Mouse (Mus musculus): ENCODE results near the gene Mlxip. TPM values are rescaled to one million over a fixed set of nuclear protein-coding genes. Genes with fewer than 3 reads are reported as not detected.

The Mlxip gene
- polyA plus RNA-seq, 1 experiment from 2014 or later, result 17.3 TPM

DNA sequence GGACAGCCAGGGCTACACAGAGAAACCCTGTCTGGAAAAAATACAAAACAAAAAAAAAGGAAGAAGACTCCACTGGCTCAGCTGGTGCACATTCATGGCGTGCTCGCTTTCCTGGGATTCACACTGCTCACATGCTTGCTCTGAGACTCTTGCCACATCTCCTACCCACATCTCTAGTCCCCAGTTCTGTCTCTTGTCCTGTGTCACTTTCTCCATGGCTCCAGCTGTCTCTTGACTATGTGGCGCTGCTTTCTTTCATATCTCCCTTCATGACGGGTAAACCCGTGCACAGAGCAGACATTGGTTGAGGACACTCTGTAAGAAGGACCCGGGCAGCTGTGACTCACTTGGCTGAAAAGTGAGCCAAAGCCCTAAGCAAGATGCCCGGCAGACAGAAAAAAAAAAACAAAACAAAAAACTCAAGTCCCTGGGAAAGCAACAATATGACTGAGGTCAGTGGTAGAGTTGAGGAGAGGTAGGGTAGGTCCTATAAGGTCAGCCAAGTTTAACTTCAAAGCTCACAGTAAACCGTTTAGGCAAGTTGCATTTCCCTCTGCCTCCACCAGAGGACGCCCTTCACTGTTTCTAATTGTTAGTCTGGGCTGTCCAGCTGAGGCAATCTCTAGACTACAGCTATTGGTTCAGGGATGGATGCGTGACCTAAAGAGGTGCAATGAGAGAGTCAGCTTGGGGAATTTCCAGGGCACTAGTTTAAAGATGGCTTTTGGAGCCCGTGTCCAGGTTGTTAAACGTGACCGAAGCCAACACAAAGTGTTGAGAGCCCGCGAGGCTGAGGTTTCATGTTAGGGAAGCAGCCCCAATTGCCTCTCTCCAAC, 17.3 kb upstream of the Mlxip start:
- ATAC-seq (ENCODE audit: insufficient read depth, low FRiP score), result peak; percentile 65; the same call in 1 of the 2 replicates
- H3K4me3 ChIP-seq (replicated peaks; ENCODE audit: low read length), result no peak overlapping the region
- WGBS, result 63% methylated on average over 15 of the region's 15 CpGs
- peaks cover 5% of the 10 kb centered on the region; the same call in 1 of the 2 replicates for H3K27me3 ChIP-seq (ENCODE audit: control insufficient read depth, insufficient read depth, low read length)
- H3K4me1 ChIP-seq (ENCODE audit: control insufficient read depth, insufficient read depth, low read length), result peaks cover 24% of the 10 kb centered on the region; the same call in 1 of the 2 replicates
- no peaks in the 10 kb centered on the region for H3K9me3 ChIP-seq (replicated peaks; ENCODE audit: control insufficient read depth, low read length)
- no peak overlapping the region; the same call in 1 of the 2 replicates for H3K4me2 ChIP-seq (ENCODE audit: low read depth, low read length)
- H3K36me3 ChIP-seq (ENCODE audit: control insufficient read depth, insufficient read depth, low read length), result no peaks in the 10 kb centered on the region
- H3K9ac ChIP-seq (ENCODE audit: low read length), result no peak overlapping the region
- H3K27ac ChIP-seq (ENCODE audit: low read length), result peak overlapping the region; percentile 6; the same call in 1 of the 2 replicates

DNA sequence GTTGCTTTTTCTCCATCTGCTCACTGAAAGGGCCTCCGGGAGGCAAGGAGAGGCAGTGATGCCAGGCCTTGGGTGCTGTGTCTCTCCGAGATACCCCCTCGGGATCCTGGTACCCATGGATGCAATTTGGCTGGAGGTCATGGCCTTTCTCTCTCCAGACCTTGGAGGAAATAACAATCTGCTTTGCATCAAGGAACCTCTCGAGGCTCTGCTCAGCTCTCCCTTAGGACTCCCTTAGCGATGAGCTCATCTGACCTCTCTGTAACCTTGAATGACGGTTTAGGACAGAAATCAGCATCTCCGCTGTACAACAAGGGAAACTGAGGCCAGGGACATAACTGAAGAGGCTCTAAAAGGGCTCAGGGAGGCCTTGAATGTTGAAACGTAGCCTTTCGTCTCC, 15.9 kb upstream of the Mlxip start:
- 0 out of 2 replicates have a peak overlapping the region, but pooled peaks have one; percentile 11 for H3K9ac ChIP-seq (ENCODE audit: low read length)
- no peak overlapping the region for H3K27ac ChIP-seq (ENCODE audit: low read length)
- H3K4me2 ChIP-seq (ENCODE audit: low read depth, low read length), result no peak overlapping the region
- peaks cover 6% of the 10 kb centered on the region; the same call in 1 of the 2 replicates for H3K27me3 ChIP-seq (ENCODE audit: control insufficient read depth, insufficient read depth, low read length)
- peaks cover 24% of the 10 kb centered on the region; the same call in 1 of the 2 replicates for H3K4me1 ChIP-seq (ENCODE audit: control insufficient read depth, insufficient read depth, low read length)
- no peak for ATAC-seq (ENCODE audit: insufficient read depth, low FRiP score)
- no peak overlapping the region for H3K4me3 ChIP-seq (replicated peaks; ENCODE audit: low read length)
- H3K9me3 ChIP-seq (replicated peaks; ENCODE audit: control insufficient read depth, low read length), result no peaks in the 10 kb centered on the region
- 65% methylated on average over 9 of the region's 9 CpGs for WGBS
- no peaks in the 10 kb centered on the region for H3K36me3 ChIP-seq (ENCODE audit: control insufficient read depth, insufficient read depth, low read length)

DNA sequence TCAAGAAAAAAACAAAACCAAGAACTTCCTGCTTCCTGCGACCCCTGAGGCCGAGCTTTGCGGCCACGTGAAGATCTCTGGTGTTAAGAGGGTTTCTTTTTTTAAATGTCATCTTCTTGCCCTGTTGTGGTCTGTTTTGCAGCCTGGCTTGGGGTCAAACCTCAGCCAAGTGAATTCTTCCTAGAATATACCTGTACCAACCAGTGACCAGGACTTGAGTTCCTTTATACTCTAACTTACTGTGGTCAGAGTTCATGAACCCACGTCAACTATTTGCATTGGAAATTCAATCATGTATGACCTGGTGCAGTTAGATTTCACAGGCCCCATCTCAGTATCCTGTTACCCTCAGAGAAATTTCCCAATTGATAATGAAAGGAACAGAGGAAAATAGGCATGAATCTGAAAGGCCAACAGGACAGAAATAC, 15.1 kb upstream of the Mlxip start:
- no peaks in the 10 kb centered on the region for H3K9me3 ChIP-seq (replicated peaks; ENCODE audit: control insufficient read depth, low read length)
- no peaks in the 10 kb centered on the region for H3K36me3 ChIP-seq (ENCODE audit: control insufficient read depth, insufficient read depth, low read length)
- WGBS, result 60% methylated on average over 5 of the region's 5 CpGs
- no peak overlapping the region for H3K4me2 ChIP-seq (ENCODE audit: low read depth, low read length)
- no peak for ATAC-seq (ENCODE audit: insufficient read depth, low FRiP score)
- no peak overlapping the region for H3K4me3 ChIP-seq (replicated peaks; ENCODE audit: low read length)
- no peak overlapping the region for H3K27ac ChIP-seq (ENCODE audit: low read length)
- peaks cover 24% of the 10 kb centered on the region; the same call in 1 of the 2 replicates for H3K4me1 ChIP-seq (ENCODE audit: control insufficient read depth, insufficient read depth, low read length)
- H3K9ac ChIP-seq (ENCODE audit: low read length), result no peak overlapping the region
- peaks cover 6% of the 10 kb centered on the region; the same call in 1 of the 2 replicates for H3K27me3 ChIP-seq (ENCODE audit: control insufficient read depth, insufficient read depth, low read length)

DNA sequence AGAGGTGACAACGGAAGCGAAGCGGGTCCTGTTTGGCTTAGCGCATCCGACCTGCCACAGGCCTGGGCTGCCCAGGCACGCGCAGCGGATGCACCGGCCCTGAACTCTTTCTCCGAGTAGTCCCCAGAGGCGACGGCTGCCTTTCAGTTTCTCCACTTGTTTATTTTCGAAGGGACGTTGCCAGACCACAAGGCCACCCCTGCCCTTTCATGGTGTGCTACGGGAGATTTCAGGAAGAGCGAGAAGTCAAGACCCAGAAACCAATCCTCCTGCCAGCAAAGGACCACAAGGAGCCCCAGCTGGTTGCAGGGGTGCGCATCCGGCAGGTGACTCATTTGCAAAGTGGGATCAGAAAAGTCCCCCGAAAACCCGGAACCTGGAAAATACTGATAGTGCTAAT, 12.6 kb upstream of the Mlxip start:
- ATAC-seq (ENCODE audit: insufficient read depth, low FRiP score), result no peak
- Histone ChIP-seq H3K9ac (ENCODE audit: low read length) (no peak overlapping the region), H3K27ac (ENCODE audit: low read length) (no peak overlapping the region), H3K4me2 (ENCODE audit: low read depth, low read length) (peak overlapping the region; percentile 24; the same call in 1 of the 2 replicates), H3K9me3 (replicated peaks; ENCODE audit: control insufficient read depth, low read length) (no peaks in the 10 kb centered on the region), H3K27me3 (ENCODE audit: control insufficient read depth, insufficient read depth, low read length) (peaks cover 6% of the 10 kb centered on the region; the same call in 1 of the 2 replicates), H3K36me3 (ENCODE audit: control insufficient read depth, insufficient read depth, low read length) (no peaks in the 10 kb centered on the region), H3K4me3 (replicated peaks; ENCODE audit: low read length) (no peak overlapping the region), H3K4me1 (ENCODE audit: control insufficient read depth, insufficient read depth, low read length) (peaks cover 12% of the 10 kb centered on the region; the same call in 1 of the 2 replicates)
- WGBS, result 19% methylated on average over 20 of the region's 20 CpGs

DNA sequence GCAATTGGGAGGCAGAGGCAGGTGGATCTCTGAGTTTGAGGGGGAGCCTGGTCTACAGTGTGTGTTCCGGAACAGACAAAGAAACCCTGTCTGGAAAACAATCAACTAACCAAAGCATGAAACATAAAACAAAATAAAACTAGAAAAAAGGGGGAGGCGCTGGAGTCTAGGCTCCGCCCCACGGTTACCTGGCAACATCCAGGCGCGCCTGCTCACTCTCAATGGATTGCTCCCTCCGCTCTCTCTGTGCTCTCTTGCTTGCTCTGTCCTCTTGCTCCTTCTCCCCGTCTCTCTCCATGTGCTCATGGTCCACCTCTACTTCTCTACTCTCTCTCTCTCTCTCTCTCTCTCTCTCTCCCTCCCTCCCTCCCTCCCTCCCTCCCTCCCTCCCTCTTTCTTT, 11.9 kb upstream of the Mlxip start:
- no peaks in the 10 kb centered on the region for H3K9me3 ChIP-seq (replicated peaks; ENCODE audit: control insufficient read depth, low read length)
- WGBS, result 83% methylated on average over 8 of the region's 8 CpGs
- no peak for ATAC-seq (ENCODE audit: insufficient read depth, low FRiP score)
- H3K9ac ChIP-seq (ENCODE audit: low read length), result no peak overlapping the region
- H3K27me3 ChIP-seq (ENCODE audit: control insufficient read depth, insufficient read depth, low read length), result peaks cover 6% of the 10 kb centered on the region; the same call in 1 of the 2 replicates
- no peaks in the 10 kb centered on the region for H3K36me3 ChIP-seq (ENCODE audit: control insufficient read depth, insufficient read depth, low read length)
- H3K4me1 ChIP-seq (ENCODE audit: control insufficient read depth, insufficient read depth, low read length), result peaks cover 5% of the 10 kb centered on the region; the same call in 1 of the 2 replicates
- H3K4me2 ChIP-seq (ENCODE audit: low read depth, low read length), result no peak overlapping the region
- H3K27ac ChIP-seq (ENCODE audit: low read length), result no peak overlapping the region
- no peak overlapping the region for H3K4me3 ChIP-seq (replicated peaks; ENCODE audit: low read length)

DNA sequence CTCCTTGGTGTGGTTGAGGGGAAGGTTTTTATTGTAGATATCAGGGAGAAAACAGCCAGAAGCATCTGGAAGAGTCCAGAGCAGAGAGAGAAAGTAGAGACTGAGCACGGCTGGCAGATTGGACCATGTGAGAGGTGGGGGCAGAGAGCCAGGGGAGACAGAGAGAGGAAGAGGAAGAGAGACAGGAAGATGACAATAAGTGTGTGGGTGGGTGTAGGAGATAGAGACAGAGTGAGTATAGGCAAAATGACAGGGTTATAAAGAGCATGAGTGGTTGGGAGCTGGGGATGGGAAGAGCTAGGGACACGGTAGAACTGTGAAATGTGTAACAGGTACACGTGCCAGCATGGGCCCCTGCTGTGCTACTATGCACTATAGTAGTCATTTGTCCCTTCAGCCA, 6.1 kb upstream of the Mlxip start:
- Histone ChIP-seq H3K27ac (ENCODE audit: low read length) (no peak overlapping the region), H3K27me3 (ENCODE audit: control insufficient read depth, insufficient read depth, low read length) (no peaks in the 10 kb centered on the region), H3K4me3 (replicated peaks; ENCODE audit: low read length) (no peak overlapping the region), H3K4me1 (ENCODE audit: control insufficient read depth, insufficient read depth, low read length) (peaks cover 3% of the 10 kb centered on the region; the same call in 1 of the 2 replicates), H3K9ac (ENCODE audit: low read length) (no peak overlapping the region), H3K36me3 (ENCODE audit: control insufficient read depth, insufficient read depth, low read length) (no peaks in the 10 kb centered on the region), H3K4me2 (ENCODE audit: low read depth, low read length) (no peak overlapping the region), H3K9me3 (replicated peaks; ENCODE audit: control insufficient read depth, low read length) (no peaks in the 10 kb centered on the region)
- no peak for ATAC-seq (ENCODE audit: insufficient read depth, low FRiP score)
- 31% methylated on average over 3 of the region's 3 CpGs for WGBS

DNA sequence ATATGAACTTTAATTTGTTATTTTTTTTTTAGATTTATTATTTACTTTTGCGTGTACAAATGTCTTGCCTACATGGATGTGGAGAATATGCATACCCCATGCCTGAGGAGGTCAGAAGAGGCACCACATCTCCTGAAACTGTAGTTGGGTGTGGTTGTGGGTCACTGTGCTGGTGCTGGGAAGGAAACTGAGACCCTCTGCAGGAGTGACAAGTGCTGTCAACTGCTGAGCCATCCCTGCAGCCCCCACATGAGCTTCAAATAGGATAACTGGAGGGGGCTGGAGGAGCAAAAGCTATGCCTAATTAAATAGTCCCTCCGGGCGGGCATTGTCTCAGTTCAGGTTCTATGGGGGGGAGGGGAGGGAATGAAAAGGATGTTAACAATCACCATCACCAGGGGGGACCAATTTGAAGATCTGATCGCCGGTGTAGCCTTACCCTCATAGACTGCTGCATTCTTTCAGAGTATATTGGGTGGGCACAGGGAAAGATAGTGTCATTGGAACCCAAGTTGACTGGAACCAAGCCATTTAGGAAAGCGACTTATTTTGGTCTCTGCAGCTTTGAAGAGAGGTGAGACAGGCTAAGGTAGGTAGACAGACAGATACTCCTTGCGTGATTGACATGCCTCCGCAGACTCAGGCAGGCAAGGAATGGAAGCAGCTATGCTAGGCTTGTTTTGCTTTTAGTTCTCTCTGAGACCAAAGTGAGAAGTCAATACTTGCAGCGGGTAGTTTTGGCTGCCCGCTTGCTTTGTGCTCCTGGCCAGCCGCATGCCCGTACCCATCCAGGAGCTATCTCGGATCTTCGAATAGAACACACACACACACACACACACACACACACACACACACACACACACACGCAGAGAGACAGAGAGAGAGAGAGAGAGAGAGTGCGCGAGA, 3.8 kb upstream of the Mlxip start:
- no peaks in the 10 kb centered on the region for H3K9me3 ChIP-seq (replicated peaks; ENCODE audit: control insufficient read depth, low read length)
- WGBS, result 11% methylated on average over 16 of the region's 17 CpGs

DNA sequence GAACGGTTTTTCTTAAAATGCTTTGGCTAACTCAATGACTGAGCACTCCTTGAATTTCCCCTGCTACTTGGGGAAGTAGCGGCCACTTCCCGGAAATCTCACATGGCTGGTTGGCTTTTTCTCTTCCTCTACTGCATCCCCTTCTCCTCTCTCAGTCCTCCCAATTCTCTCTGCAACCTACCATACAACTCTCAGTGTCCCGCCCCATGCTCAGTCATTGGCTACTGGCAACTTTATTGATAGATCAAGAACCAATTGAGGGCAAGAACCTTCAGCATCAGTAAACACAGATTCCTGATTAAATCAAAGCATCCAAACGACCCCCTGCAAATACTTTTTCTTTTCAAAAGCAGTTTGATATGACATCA, 3.2 kb upstream of the Mlxip start:
- H3K36me3 ChIP-seq (ENCODE audit: control insufficient read depth, insufficient read depth, low read length), result no peaks in the 10 kb centered on the region
- H3K4me1 ChIP-seq (ENCODE audit: control insufficient read depth, insufficient read depth, low read length), result peaks cover 18% of the 10 kb centered on the region
- no peak for ATAC-seq (ENCODE audit: insufficient read depth, low FRiP score)
- H3K27ac ChIP-seq (ENCODE audit: low read length), result no peak overlapping the region
- H3K27me3 ChIP-seq (ENCODE audit: control insufficient read depth, insufficient read depth, low read length), result no peaks in the 10 kb centered on the region
- peak overlapping the region; percentile 34 for H3K4me3 ChIP-seq (replicated peaks; ENCODE audit: low read length)
- no peaks in the 10 kb centered on the region for H3K9me3 ChIP-seq (replicated peaks; ENCODE audit: control insufficient read depth, low read length)
- peak overlapping the region; percentile 43 for H3K4me2 ChIP-seq (ENCODE audit: low read depth, low read length)
- WGBS, result 14% methylated on average over 5 of the region's 5 CpGs
- 0 out of 2 replicates have a peak overlapping the region, but pooled peaks have one; percentile 24 for H3K9ac ChIP-seq (ENCODE audit: low read length)

More for the DNA sequence above, 3.8 kb upstream of the Mlxip start:
- Histone ChIP-seq H3K27me3 (ENCODE audit: control insufficient read depth, insufficient read depth, low read length) (no peaks in the 10 kb centered on the region), H3K27ac (ENCODE audit: low read length) (no peak overlapping the region), H3K36me3 (ENCODE audit: control insufficient read depth, insufficient read depth, low read length) (no peaks in the 10 kb centered on the region), H3K4me2 (ENCODE audit: low read depth, low read length) (peak overlapping the region; percentile 43), H3K4me1 (ENCODE audit: control insufficient read depth, insufficient read depth, low read length) (peaks cover 11% of the 10 kb centered on the region; the same call in 1 of the 2 replicates), H3K9ac (ENCODE audit: low read length) (peak overlapping the region; percentile 24; the same call in 1 of the 2 replicates), H3K4me3 (replicated peaks; ENCODE audit: low read length) (peak overlapping the region; percentile 34)
- ATAC-seq (ENCODE audit: insufficient read depth, low FRiP score), result no peak

All from stomach, embryonic 16.5 days (tissue).